In the genomic region with DNA sequence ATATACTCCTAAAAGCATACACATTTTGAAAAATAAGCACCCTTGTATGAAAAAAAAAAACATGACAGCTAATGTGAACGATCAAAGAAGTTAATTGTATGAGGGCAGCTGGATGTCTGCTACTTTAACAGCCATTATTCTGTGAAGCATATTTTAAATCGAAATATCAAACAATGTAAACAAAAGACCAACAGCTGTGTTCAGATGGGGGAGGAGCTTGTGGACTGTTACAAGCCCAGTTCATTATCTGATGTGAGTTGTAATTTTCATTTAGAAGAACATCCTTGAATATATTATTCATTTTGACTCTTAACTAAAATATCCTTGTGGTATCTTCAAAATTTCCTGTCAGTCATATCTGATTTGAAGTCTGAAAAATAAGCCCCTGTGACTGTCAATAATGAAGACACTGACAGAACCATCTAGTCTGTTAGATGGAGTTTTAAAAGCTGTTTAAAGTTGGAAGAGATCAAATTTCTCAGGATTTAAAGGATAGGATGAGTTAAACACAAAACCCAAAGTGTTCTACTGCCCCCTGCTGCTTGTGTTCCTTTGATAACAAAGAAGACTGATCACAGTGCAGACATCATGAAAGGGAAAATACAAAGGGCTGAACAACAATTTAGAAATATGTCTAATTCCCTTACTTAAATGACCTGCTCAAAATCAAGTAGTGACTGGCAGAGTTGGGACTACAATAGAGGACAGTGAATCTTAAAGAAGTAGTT, we compare ENCODE assay signal across 8 mouse cellular contexts. TPM values are rescaled to one million over a fixed set of nuclear protein-coding genes. Genes with fewer than 3 reads are reported as not detected.
A peak's percentile ranks its signal among the peaks of the same experiment; 100 is the strongest.
DNase-seq lines count a peak whose midpoint lies in the region; ATAC-seq lines count a peak whose summit lies in the region.

No protein-coding gene starts in this region.

- no peak for ATAC-seq in erythroid progenitor cell, adult 5-6 weeks (replicated peaks; ENCODE audit: low FRiP score, poor library complexity, severe bottlenecking)

- H3K4me3 ChIP-seq in heart, embryonic 10.5 days, result no peak overlapping the region

- intact Hi-C loops in heart, postnatal 14 days (cut with DNase I), result no loop called here

- 80% methylated on average over 2 of the region's 2 CpGs for WGBS in heart, embryonic 10.5 days

- no peaks in the 10 kb centered on the region for H3K27me3 ChIP-seq in heart, embryonic 10.5 days (ENCODE audit: insufficient read depth, poor library complexity, severe bottlenecking)

- peak; percentile 22 to 62 for DNase-seq in heart, postnatal 14 days
- DNase-seq in heart, embryonic 10.5 days (ENCODE audit: low spot score), result no peak
- DNase-seq in ES-CJ7 (ENCODE audit: low read depth, low spot score), result peak; percentile 37
- DNase-seq in adrenal gland, postnatal 14 days, result peak; percentile 49
- peak; percentile 64 for DNase-seq in layer of hippocampus, adult 11-12 months (ENCODE audit: low spot score)
- DNase-seq in retina, embryonic 14.5 days (ENCODE audit: low spot score), result peak; percentile 71
- DNase-seq in T-cell, adult 2 months (ENCODE audit: low spot score), result no peak

- no peaks in the 10 kb centered on the region for H3K36me3 ChIP-seq in heart, embryonic 10.5 days

- H3K27ac ChIP-seq in heart, embryonic 10.5 days, result no peak overlapping the region

- H3K4me1 ChIP-seq in heart, embryonic 10.5 days, result no peaks in the 10 kb centered on the region

- H3K9me3 ChIP-seq in heart, embryonic 10.5 days, result no peaks in the 10 kb centered on the region

RNA-seq across cellular contexts. Expression of gene Tmem47, which starts 14.7 kb away (rescaled TPM):
- 10 to 100 TPM; 19.0 to 21.8 TPM for total RNA-seq in heart, postnatal 14 days (2021)
- 23.8 and 25.1 TPM in 2 replicates for polyA plus RNA-seq in heart, embryonic 10.5 days (2016; fragmentation: Nextera tagmentation; extraction: Ambion mirVana)
- 17.1 and 21.0 TPM in 2 replicates for total RNA-seq in adrenal gland, postnatal 14 days (2021)
- not detected in 2 replicates for total RNA-seq in erythroid progenitor cell, adult 5-6 weeks (2015; ENCODE audit: low replicate concordance)
- not detected in 2 replicates for total RNA-seq in erythroid progenitor cell, adult 5-6 weeks (2017; ENCODE audit: low replicate concordance)

Comparison
In these comparisons a context has a peak if more than half of its experiments do, and no peak if none do; other contexts are left out.
1. DNase-seq: peak in heart, postnatal 14 days (2 of 2), ES-CJ7 (single experiment), adrenal gland, postnatal 14 days (single experiment), layer of hippocampus, adult 11-12 months (single experiment) and retina, embryonic 14.5 days (single experiment); none in heart, embryonic 10.5 days (single experiment) and T-cell, adult 2 months (single experiment).
2. RNA of gene Tmem47, which starts 14.7 kb away (total RNA-seq): 19.0 to 21.8 TPM in heart, postnatal 14 days and 17.1 to 21.0 TPM in adrenal gland, postnatal 14 days; not detected in erythroid progenitor cell, adult 5-6 weeks; every median in the first group is over 10 times any median in the second.